Mouse (Mus musculus): ENCODE data around the gene Fbxl12.

The Fbxl12 gene

GRCm38 (mm10) chr9:20652260-20652658 lies 7.7 kb upstream of the Fbxl12 start:
- WGBS: under 1% methylated on average over 25 of the region's 25 CpGs

GRCm38 (mm10) chr9:20651602-20652259 lies 7.2 kb upstream of the Fbxl12 start, which contains the start of gene Pin1:
Gene Pin1 (plus strand): TSS chr9:20652095.
- WGBS: under 1% methylated on average over 45 of the region's 45 CpGs

GRCm38 (mm10) chr9:20645121-20645520 lies 554 bp upstream of the Fbxl12 start:
- WGBS: 3% methylated on average over 17 of the region's 17 CpGs

GRCm38 (mm10) chr9:20643781-20644180 lies 786 bp downstream of the Fbxl12 start:
- WGBS: 1% methylated on average over 13 of the region's 13 CpGs

- under 1% methylated on average over 30 of the region's 30 CpGs for WGBS
Observed at GRCm38 (mm10) chr9:20642896-20643466, 1.6 kb downstream of the Fbxl12 start.

GRCm38 (mm10) chr9:20642101-20642895 lies 2.3 kb downstream of the Fbxl12 start, which contains the start of gene Ubl5:
Gene Ubl5 (plus strand): TSS chr9:20642878.
- WGBS: 1% methylated on average over 51 of the region's 51 CpGs

- WGBS: 16% methylated on average over 6 of the region's 6 CpGs
Observed at GRCm38 (mm10) chr9:20641501-20641900, 3.1 kb downstream of the Fbxl12 start.

GRCm38 (mm10) chr9:20639486-20639885 lies 5.1 kb downstream of the Fbxl12 start:
- 87% methylated on average over 4 of the region's 4 CpGs for WGBS

GRCm38 (mm10) chr9:20638552-20638951 lies 6.0 kb downstream of the Fbxl12 start:
- 95% methylated on average over 19 of the region's 19 CpGs for WGBS

- 84% methylated on average over 2 of the region's 2 CpGs for WGBS
Observed at GRCm38 (mm10) chr9:20636790-20637189, 7.8 kb downstream of the Fbxl12 start.

- 75% methylated on average over 3 of the region's 3 CpGs for WGBS
Observed at GRCm38 (mm10) chr9:20636256-20636655, 8.3 kb downstream of the Fbxl12 start.

GRCm38 (mm10) chr9:20635676-20636075 lies 8.9 kb downstream of the Fbxl12 start:
- WGBS: 92% methylated on average over 8 of the region's 8 CpGs

GRCm38 (mm10) chr9:20631332-20631731 lies 13.2 kb downstream of the Fbxl12 start:
- 83% methylated on average over 2 of the region's 2 CpGs for WGBS

- WGBS: 85% methylated on average over 2 of the region's 2 CpGs
Observed at GRCm38 (mm10) chr9:20616685-20617084, 27.9 kb downstream of the Fbxl12 start.

GRCm38 (mm10) chr9:20611976-20612375 lies 32.6 kb downstream of the Fbxl12 start:
- WGBS: 87% methylated on average over 5 of the region's 5 CpGs

GRCm38 (mm10) chr9:20609831-20610464 lies 34.6 kb downstream of the Fbxl12 start:
- 76% methylated on average over 5 of the region's 5 CpGs for WGBS

GRCm38 (mm10) chr9:20607100-20607974 lies 37.2 kb downstream of the Fbxl12 start:
- WGBS: under 1% methylated on average over 57 of the region's 57 CpGs

GRCm38 (mm10) chr9:20606269-20606668 lies 38.3 kb downstream of the Fbxl12 start:
- WGBS: 97% methylated on average over 1 of the region's 1 CpGs

- 80% methylated on average over 6 of the region's 6 CpGs for WGBS
Observed at GRCm38 (mm10) chr9:20601270-20601669, 43.3 kb downstream of the Fbxl12 start.

- under 1% methylated on average over 30 of the region's 30 CpGs for WGBS
Observed at GRCm38 (mm10) chr9:20581175-20581634, 63.4 kb downstream of the Fbxl12 start, which contains the start of gene Zfp846. Gene Zfp846 (plus strand): TSS chr9:20581291.

- WGBS: 88% methylated on average over 2 of the region's 2 CpGs
Observed at GRCm38 (mm10) chr9:20576591-20576990, 68.0 kb downstream of the Fbxl12 start.
